Comparison of ENCODE assay signal across 8 mouse cellular contexts in genomic region chr5:136084144-136084881, GRCm38 (mm10). TPM values are rescaled to one million over a fixed set of nuclear protein-coding genes. Genes with fewer than 3 reads are reported as not detected.
A peak's percentile ranks its signal among the peaks of the same experiment; 100 is the strongest.
DNase-seq lines count a peak whose midpoint lies in the region; ATAC-seq and TF ChIP-seq lines count a peak whose summit lies in the region.

No protein-coding gene starts in this region.

- peak overlapping the region; percentile 93 for H3K4me2 ChIP-seq in heart, embryonic 13.5 days
- H3K4me2 ChIP-seq in embryonic facial prominence, embryonic 11.5 days (ENCODE audit: low read depth, low read length) = peak overlapping the region; percentile 95
- peak overlapping the region; percentile 94 for H3K4me2 ChIP-seq in intestine, embryonic 15.5 days (replicated peaks)
- H3K4me2 ChIP-seq in midbrain, embryonic 15.5 days = peak overlapping the region; percentile 87

- no peak for TF ChIP-seq POLR2A in ES-Bruce4 (IDR thresholded peaks at IDR 0.05; ENCODE audit: insufficient read depth, low read length)

- H3K27ac ChIP-seq in heart, embryonic 13.5 days (replicated peaks) = no peak overlapping the region
- H3K27ac ChIP-seq in ES-Bruce4 (ENCODE audit: insufficient read depth, low read length) = no peak overlapping the region
- H3K27ac ChIP-seq in embryonic facial prominence, embryonic 11.5 days (replicated peaks; ENCODE audit: low read depth, low read length) = no peak overlapping the region
- peak overlapping the region; percentile 19; the same call in 1 of the 2 replicates for H3K27ac ChIP-seq in intestine, embryonic 15.5 days
- H3K27ac ChIP-seq in midbrain, embryonic 15.5 days = peak overlapping the region; percentile 74

- no peak for TF ChIP-seq CTCF in ES-Bruce4 (IDR thresholded peaks at IDR 0.05; ENCODE audit: low read depth, low read length)

- no peaks in the 10 kb centered on the region for H3K9me3 ChIP-seq in heart, embryonic 13.5 days
- H3K9me3 ChIP-seq in ES-Bruce4 (replicated peaks; ENCODE audit: control insufficient read depth, insufficient read depth, low read length, poor library complexity, severe bottlenecking) = no peaks in the 10 kb centered on the region
- no peaks in the 10 kb centered on the region for H3K9me3 ChIP-seq in embryonic facial prominence, embryonic 11.5 days (replicated peaks; ENCODE audit: control insufficient read depth, low read length)
- H3K9me3 ChIP-seq in intestine, embryonic 15.5 days = no peaks in the 10 kb centered on the region
- no peaks in the 10 kb centered on the region for H3K9me3 ChIP-seq in midbrain, embryonic 15.5 days

- 1% methylated on average over 23 of the region's 23 CpGs for WGBS in heart, embryonic 13.5 days
- 1% methylated on average over 23 of the region's 23 CpGs for WGBS in embryonic facial prominence, embryonic 11.5 days
- 2% methylated on average over 23 of the region's 23 CpGs for WGBS in intestine, embryonic 15.5 days
- 1% methylated on average over 23 of the region's 23 CpGs for WGBS in midbrain, embryonic 15.5 days

- H3K36me3 ChIP-seq in heart, embryonic 13.5 days = no peaks in the 10 kb centered on the region
- no peaks in the 10 kb centered on the region for H3K36me3 ChIP-seq in ES-Bruce4 (ENCODE audit: control insufficient read depth, insufficient read depth, low read length, poor library complexity, severe bottlenecking)
- H3K36me3 ChIP-seq in embryonic facial prominence, embryonic 11.5 days (replicated peaks; ENCODE audit: control insufficient read depth, insufficient read depth, low read depth, low read length) = no peaks in the 10 kb centered on the region
- H3K36me3 ChIP-seq in intestine, embryonic 15.5 days = no peaks in the 10 kb centered on the region
- H3K36me3 ChIP-seq in midbrain, embryonic 15.5 days (replicated peaks) = no peaks in the 10 kb centered on the region

- H3K27me3 ChIP-seq in heart, embryonic 13.5 days (replicated peaks) = peaks cover 55% of the 10 kb centered on the region
- H3K27me3 ChIP-seq in ES-Bruce4 (ENCODE audit: control insufficient read depth, insufficient read depth, low read length, poor library complexity, severe bottlenecking) = no peaks in the 10 kb centered on the region
- H3K27me3 ChIP-seq in embryonic facial prominence, embryonic 11.5 days (ENCODE audit: control insufficient read depth, insufficient read depth, low read length) = peaks cover 13% of the 10 kb centered on the region
- no peaks in the 10 kb centered on the region for H3K27me3 ChIP-seq in intestine, embryonic 15.5 days (replicated peaks)
- no peaks in the 10 kb centered on the region for H3K27me3 ChIP-seq in midbrain, embryonic 15.5 days (replicated peaks)

- H3K9ac ChIP-seq in heart, embryonic 13.5 days = peak overlapping the region; percentile 79
- peak overlapping the region; percentile 27 for H3K9ac ChIP-seq in ES-Bruce4 (ENCODE audit: low read depth, poor library complexity, severe bottlenecking)
- peak overlapping the region; percentile 1; the same call in 1 of the 2 replicates for H3K9ac ChIP-seq in embryonic facial prominence, embryonic 11.5 days (replicated peaks; ENCODE audit: low read length)
- peak overlapping the region; percentile 59 for H3K9ac ChIP-seq in intestine, embryonic 15.5 days
- H3K9ac ChIP-seq in midbrain, embryonic 15.5 days = peak overlapping the region; percentile 67

- TF ChIP-seq EP300 in ES-Bruce4 (IDR thresholded peaks at IDR 0.05; ENCODE audit: insufficient read depth, low read depth, low read length) = no peak

- no peak for DNase-seq in heart, adult 18-20 months
- no peak for DNase-seq in embryonic facial prominence, embryonic 11.5 days (ENCODE audit: low spot score)
- no peak for DNase-seq in right cerebral cortex, adult 2 months (ENCODE audit: low spot score in 2 of 2)
- no peak for DNase-seq in natural killer cell, adult 2 months (ENCODE audit: low spot score in 2 of 2)

- peak overlapping the region; percentile 60 for H3K4me3 ChIP-seq in heart, embryonic 13.5 days
- peak overlapping the region; percentile 84 for H3K4me3 ChIP-seq in ES-Bruce4 (ENCODE audit: low read depth, low read length)
- peak overlapping the region; percentile 53 for H3K4me3 ChIP-seq in embryonic facial prominence, embryonic 11.5 days (ENCODE audit: low read depth, low read length)
- peak overlapping the region; percentile 70 for H3K4me3 ChIP-seq in intestine, embryonic 15.5 days (replicated peaks)
- H3K4me3 ChIP-seq in midbrain, embryonic 15.5 days = peak overlapping the region; percentile 71

- H3K4me1 ChIP-seq in heart, embryonic 13.5 days = peaks cover 12% of the 10 kb centered on the region
- H3K4me1 ChIP-seq in ES-Bruce4 (ENCODE audit: control insufficient read depth, insufficient read depth, low read length) = no peaks in the 10 kb centered on the region
- H3K4me1 ChIP-seq in embryonic facial prominence, embryonic 11.5 days (ENCODE audit: control insufficient read depth, insufficient read depth, low read length) = no peaks in the 10 kb centered on the region; the same call in 1 of the 2 replicates
- peaks cover 24% of the 10 kb centered on the region for H3K4me1 ChIP-seq in intestine, embryonic 15.5 days (replicated peaks)
- H3K4me1 ChIP-seq in midbrain, embryonic 15.5 days = peaks cover 26% of the 10 kb centered on the region

- no peak for ATAC-seq in heart, embryonic 13.5 days (ENCODE audit: extremely low read depth, insufficient number of reproducible peaks, low FRiP score, low TSS enrichment)
- peak; percentile 22; the same call in 1 of the 2 replicates for ATAC-seq in embryonic facial prominence, embryonic 11.5 days (replicated peaks; ENCODE audit: insufficient number of reproducible peaks, low FRiP score, low TSS enrichment, low read depth)
- ATAC-seq in intestine, embryonic 15.5 days = peak; percentile 32
- peak; percentile 59 for ATAC-seq in midbrain, embryonic 15.5 days (replicated peaks)

RNA-seq across cellular contexts. Expression of gene Rasa4, which starts 0.6 kb away (rescaled TPM):
- 1.6 TPM in 2 replicates for polyA plus RNA-seq in heart, embryonic 13.5 days (2015; fragmentation: Nextera tagmentation; extraction: Ambion mirVana)
- total RNA-seq in heart, adult 18-20 months (2021) = 1 to 10 TPM; 4.8 to 5.4 TPM
- 5.9 and 6.6 TPM in 2 replicates for polyA plus RNA-seq in ES-Bruce4 (2011; ENCODE audit: insufficient read depth, insufficient read length, low read depth, missing spikeins)
- 3.8 and 5.5 TPM in 2 replicates for polyA plus RNA-seq in embryonic facial prominence, embryonic 11.5 days (2014; fragmentation: Nextera tagmentation; extraction: Ambion mirVana)
- 16.3 and 19.4 TPM in 2 replicates for polyA plus RNA-seq in intestine, embryonic 15.5 days (2015; fragmentation: Nextera tagmentation; extraction: Ambion mirVana)
- 22.0 and 22.8 TPM in 2 replicates for polyA plus RNA-seq in midbrain, embryonic 15.5 days (2015; fragmentation: Nextera tagmentation; extraction: Ambion mirVana)

RNA-seq across cellular contexts. Expression of gene Upk3bl, which starts 30.0 kb away (rescaled TPM):
- 0.13 and 0.43 TPM in 2 replicates for polyA plus RNA-seq in heart, embryonic 13.5 days (2015; fragmentation: Nextera tagmentation; extraction: Ambion mirVana)
- not detected for total RNA-seq in heart, adult 18-20 months (2021)
- polyA plus RNA-seq in ES-Bruce4 (2011; ENCODE audit: insufficient read depth, insufficient read length, low read depth, missing spikeins) = 2.7 and 3.7 TPM in 2 replicates
- polyA plus RNA-seq in embryonic facial prominence, embryonic 11.5 days (2014; fragmentation: Nextera tagmentation; extraction: Ambion mirVana) = 6.2 and 6.4 TPM in 2 replicates
- 1.4 and 1.9 TPM in 2 replicates for polyA plus RNA-seq in intestine, embryonic 15.5 days (2015; fragmentation: Nextera tagmentation; extraction: Ambion mirVana)
- polyA plus RNA-seq in midbrain, embryonic 15.5 days (2015; fragmentation: Nextera tagmentation; extraction: Ambion mirVana) = not detected in 2 replicates

RNA-seq across cellular contexts. Expression of gene Polr2j, which starts 32.1 kb away (rescaled TPM):
- 139 and 175 TPM in 2 replicates for polyA plus RNA-seq in heart, embryonic 13.5 days (2015; fragmentation: Nextera tagmentation; extraction: Ambion mirVana)
- total RNA-seq in heart, adult 18-20 months (2021) = 10 to 100 TPM; 63.7 to 78.8 TPM
- 90.7 and 92.6 TPM in 2 replicates for polyA plus RNA-seq in ES-Bruce4 (2011; ENCODE audit: insufficient read depth, insufficient read length, low read depth, missing spikeins)
- polyA plus RNA-seq in embryonic facial prominence, embryonic 11.5 days (2014; fragmentation: Nextera tagmentation; extraction: Ambion mirVana) = 266 and 267 TPM in 2 replicates
- polyA plus RNA-seq in intestine, embryonic 15.5 days (2015; fragmentation: Nextera tagmentation; extraction: Ambion mirVana) = 231 and 236 TPM in 2 replicates
- 196 and 200 TPM in 2 replicates for polyA plus RNA-seq in midbrain, embryonic 15.5 days (2015; fragmentation: Nextera tagmentation; extraction: Ambion mirVana)

RNA-seq across cellular contexts. Expression of gene Upk3b, which starts 46.0 kb away (rescaled TPM):
- 41.2 and 54.6 TPM in 2 replicates for polyA plus RNA-seq in heart, embryonic 13.5 days (2015; fragmentation: Nextera tagmentation; extraction: Ambion mirVana)
- 10 to 100 TPM; 11.1 to 23.7 TPM for total RNA-seq in heart, adult 18-20 months (2021)
- polyA plus RNA-seq in ES-Bruce4 (2011; ENCODE audit: insufficient read depth, insufficient read length, low read depth, missing spikeins) = 0.34 and 0.38 TPM in 2 replicates
- 0.65 and 0.85 TPM in 2 replicates for polyA plus RNA-seq in embryonic facial prominence, embryonic 11.5 days (2014; fragmentation: Nextera tagmentation; extraction: Ambion mirVana)
- polyA plus RNA-seq in intestine, embryonic 15.5 days (2015; fragmentation: Nextera tagmentation; extraction: Ambion mirVana) = 42.9 and 45.6 TPM in 2 replicates
- not detected in 2 replicates for polyA plus RNA-seq in midbrain, embryonic 15.5 days (2015; fragmentation: Nextera tagmentation; extraction: Ambion mirVana)

RNA-seq across cellular contexts. Expression of gene Lrwd1, which starts 51.6 kb away (rescaled TPM):
- polyA plus RNA-seq in heart, embryonic 13.5 days (2015; fragmentation: Nextera tagmentation; extraction: Ambion mirVana) = 18.1 and 19.6 TPM in 2 replicates
- total RNA-seq in heart, adult 18-20 months (2021) = 1 to 10 TPM; 5.5 to 5.7 TPM
- polyA plus RNA-seq in ES-Bruce4 (2011; ENCODE audit: insufficient read depth, insufficient read length, low read depth, missing spikeins) = 49.1 and 54.6 TPM in 2 replicates
- 42.1 and 45.1 TPM in 2 replicates for polyA plus RNA-seq in embryonic facial prominence, embryonic 11.5 days (2014; fragmentation: Nextera tagmentation; extraction: Ambion mirVana)
- 24.5 and 25.3 TPM in 2 replicates for polyA plus RNA-seq in intestine, embryonic 15.5 days (2015; fragmentation: Nextera tagmentation; extraction: Ambion mirVana)
- polyA plus RNA-seq in midbrain, embryonic 15.5 days (2015; fragmentation: Nextera tagmentation; extraction: Ambion mirVana) = 28.6 and 30.7 TPM in 2 replicates

Comparison
In these comparisons a context has a peak if more than half of its experiments do, and no peak if none do; other contexts are left out.
1. H3K27ac ChIP-seq: peak in intestine, embryonic 15.5 days (single experiment) and midbrain, embryonic 15.5 days (single experiment); none in heart, embryonic 13.5 days (single experiment), ES-Bruce4 (single experiment) and embryonic facial prominence, embryonic 11.5 days (single experiment).
2. H3K9ac ChIP-seq: peak in every context shown above with its lines; median percentile 79 in heart, embryonic 13.5 days; 67 in midbrain, embryonic 15.5 days; 59 in intestine, embryonic 15.5 days; 27 in ES-Bruce4; 1 in embryonic facial prominence, embryonic 11.5 days.
3. Peak in every context shown above with its lines, with median percentiles within 50 percentile points of each other: H3K4me2 ChIP-seq and H3K4me3 ChIP-seq.